Mouse (Mus musculus) embryonic facial prominence, embryonic 10.5 days (tissue): Measurements from ENCODE around the gene Slc39a1. TPM values are rescaled to one million over a fixed set of nuclear protein-coding genes. Genes with fewer than 3 reads are reported as not detected.
"Not testable (repeated sequence)": the region's sequence is repeated elsewhere in the genome, so short reads cannot be mapped to it uniquely, and the experiment has no call there.

Source experiments
- DNase-seq: peaks from one replicate; pipeline ENCODE4 v3.0.0-alpha.2; 2017; ENCODE audit warnings: low spot score
- H3K27ac ChIP-seq: fragments of 300-500 bp; sonication (generic); replicated peaks from 2 replicates; pipeline ENCODE4 v1.5.1; 2016; ENCODE audit warnings: mild to moderate bottlenecking
- H3K27me3 ChIP-seq: fragments of 300-500 bp; sonication (generic); replicated peaks from 2 replicates; pipeline ENCODE4 v1.6.1; 2016; ENCODE audit warnings: low read depth, mild to moderate bottlenecking; ENCODE audit not compliant: poor library complexity, severe bottlenecking
- H3K36me3 ChIP-seq: fragments of 300-500 bp; sonication (generic); replicated peaks from 2 replicates; pipeline ENCODE4 v1.6.1; 2016; ENCODE audit warnings: mild to moderate bottlenecking, moderate library complexity
- H3K4me1 ChIP-seq: fragments of 300-500 bp; sonication (generic); 2 replicates; pipeline ENCODE4 v1.6.1; 2016
- H3K4me3 ChIP-seq: fragments of 300-500 bp; sonication (generic); 2 replicates; pipeline ENCODE4 v1.5.1; 2016; ENCODE audit warnings: mild to moderate bottlenecking, moderate library complexity
- H3K9me3 ChIP-seq: fragments of 300-500 bp; sonication (generic); 2 replicates; pipeline ENCODE4 v1.6.1; 2016; ENCODE audit warnings: mild to moderate bottlenecking
- WGBS: fragments of 180-500 bp; shearing (Covaris S2); methylation state at CpG from one replicate; pipeline ENCODE4 v1.1.7; 2016; 5-methylcytosine and 5-hydroxymethylcytosine counted together
- polyA plus RNA-seq: library from polyadenylated mRNA; unstranded; fragments of >200 nt; fragmentation: Nextera tagmentation; extraction: Ambion mirVana; gene quantifications from 2 replicates; pipeline ENCODE4 v1.2.1, GENCODE M21; 2016

Slc39a1 gene
- polyA plus RNA-seq, 1 experiment from 2014 or later, result 64.2 TPM

GRCm38 (mm10) chr3:90247630-90247959 is 377 bp upstream of the Slc39a1 start:
- Histone ChIP-seq H3K4me1 (peaks cover 36% of the 10 kb centered on the region), H3K27ac (peak overlapping the region; percentile 93), H3K4me3 (peak overlapping the region; percentile 80), H3K9me3 (no peaks in the 10 kb centered on the region), H3K36me3 (peaks cover 27% of the 10 kb centered on the region), H3K27me3 (no peaks in the 10 kb centered on the region)
- WGBS, result 2% methylated on average over 3 of the region's 3 CpGs
- no peak for DNase-seq

- DNase-seq, result peak; percentile 43
- Histone ChIP-seq H3K4me1 (peaks cover 27% of the 10 kb centered on the region), H3K36me3 (peaks cover 27% of the 10 kb centered on the region), H3K4me3 (peak overlapping the region; percentile 80), H3K27ac (peak overlapping the region; percentile 93), H3K27me3 (no peaks in the 10 kb centered on the region), H3K9me3 (no peaks in the 10 kb centered on the region)
- WGBS, result 7% methylated on average over 10 of the region's 10 CpGs
Observed at GRCm38 (mm10) chr3:90248746-90249100, 751 bp downstream of the Slc39a1 start.

- Histone ChIP-seq H3K27me3 (no peaks in the 10 kb centered on the region), H3K4me1 (peaks cover 38% of the 10 kb centered on the region), H3K27ac (no peak overlapping the region), H3K36me3 (peaks cover 27% of the 10 kb centered on the region), H3K4me3 (no peak overlapping the region), H3K9me3 (no peaks in the 10 kb centered on the region)
- WGBS, result 89% methylated on average over 6 of the region's 6 CpGs
- DNase-seq, result no peak
Observed at GRCm38 (mm10) chr3:90250791-90251190, 2.8 kb downstream of the Slc39a1 start.

DNA sequence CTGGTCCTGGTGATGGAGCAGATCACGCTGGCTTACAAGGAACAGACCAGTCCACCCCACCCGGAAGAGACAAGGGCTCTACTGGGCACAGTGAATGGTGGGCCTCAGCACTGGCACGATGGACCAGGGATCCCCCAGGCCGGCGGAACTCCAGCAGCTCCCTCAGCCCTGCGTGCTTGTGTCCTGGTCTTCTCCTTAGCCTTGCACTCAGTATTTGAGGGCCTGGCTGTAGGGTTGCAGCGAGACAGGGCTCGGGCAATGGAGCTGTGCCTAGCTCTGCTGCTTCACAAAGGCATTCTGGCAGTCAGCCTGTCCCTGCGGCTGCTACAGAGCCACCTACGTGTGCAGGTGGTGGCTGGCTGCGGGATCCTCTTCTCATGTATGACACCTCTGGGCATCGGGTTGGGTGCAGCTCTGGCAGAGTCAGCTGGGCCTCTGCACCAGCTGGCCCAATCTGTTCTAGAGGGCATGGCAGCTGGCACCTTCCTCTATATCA is 3.8 kb downstream of the Slc39a1 start:
- 94% methylated on average over 11 of the region's 12 CpGs for WGBS
- DNase-seq, H3K27me3 ChIP-seq: not testable (repeated sequence)

DNA sequence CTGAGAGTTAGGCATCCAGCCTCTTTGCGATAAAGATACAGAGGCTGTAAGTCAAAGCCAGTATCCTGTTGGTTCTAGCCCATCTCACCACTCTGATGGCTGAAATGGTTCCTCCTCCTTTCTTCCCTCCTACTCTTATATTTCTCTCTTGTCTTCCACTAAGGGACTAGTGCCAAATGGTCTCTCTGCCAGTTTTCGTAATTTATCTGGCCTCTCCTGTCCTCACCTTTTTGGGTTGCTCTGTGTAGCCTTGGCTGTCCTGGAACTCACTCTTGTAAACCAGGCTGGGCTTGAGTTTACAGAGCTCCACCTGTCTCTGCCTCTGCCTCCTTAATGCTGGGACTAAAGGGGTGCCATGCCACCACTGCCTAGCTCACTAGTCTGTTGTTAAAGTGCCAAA is 4.7 kb downstream of the Slc39a1 start:
- H3K4me3 ChIP-seq, H3K27me3 ChIP-seq, H3K27ac ChIP-seq, DNase-seq, H3K9me3 ChIP-seq: not testable (repeated sequence)
- H3K36me3 ChIP-seq, result peaks cover 43% of the 10 kb centered on the region
- peaks cover 41% of the 10 kb centered on the region for H3K4me1 ChIP-seq
- 92% methylated on average over 2 of the region's 2 CpGs for WGBS

More for the DNA sequence above, 3.8 kb downstream of the Slc39a1 start:
- H3K27ac ChIP-seq, H3K4me3 ChIP-seq, H3K9me3 ChIP-seq: not testable (repeated sequence)
- Histone ChIP-seq H3K36me3 (peaks cover 35% of the 10 kb centered on the region), H3K4me1 (peaks cover 44% of the 10 kb centered on the region)

- Histone ChIP-seq H3K36me3 (peaks cover 49% of the 10 kb centered on the region), H3K4me3 (peak overlapping the region; percentile 95), H3K4me1 (peaks cover 36% of the 10 kb centered on the region)
- not testable (repeated sequence) for H3K27ac ChIP-seq, H3K27me3 ChIP-seq, H3K9me3 ChIP-seq, DNase-seq
- WGBS, result 82% methylated on average over 1 of the region's 1 CpGs
Observed at GRCm38 (mm10) chr3:90253174-90253573, 5.2 kb downstream of the Slc39a1 start.

DNA sequence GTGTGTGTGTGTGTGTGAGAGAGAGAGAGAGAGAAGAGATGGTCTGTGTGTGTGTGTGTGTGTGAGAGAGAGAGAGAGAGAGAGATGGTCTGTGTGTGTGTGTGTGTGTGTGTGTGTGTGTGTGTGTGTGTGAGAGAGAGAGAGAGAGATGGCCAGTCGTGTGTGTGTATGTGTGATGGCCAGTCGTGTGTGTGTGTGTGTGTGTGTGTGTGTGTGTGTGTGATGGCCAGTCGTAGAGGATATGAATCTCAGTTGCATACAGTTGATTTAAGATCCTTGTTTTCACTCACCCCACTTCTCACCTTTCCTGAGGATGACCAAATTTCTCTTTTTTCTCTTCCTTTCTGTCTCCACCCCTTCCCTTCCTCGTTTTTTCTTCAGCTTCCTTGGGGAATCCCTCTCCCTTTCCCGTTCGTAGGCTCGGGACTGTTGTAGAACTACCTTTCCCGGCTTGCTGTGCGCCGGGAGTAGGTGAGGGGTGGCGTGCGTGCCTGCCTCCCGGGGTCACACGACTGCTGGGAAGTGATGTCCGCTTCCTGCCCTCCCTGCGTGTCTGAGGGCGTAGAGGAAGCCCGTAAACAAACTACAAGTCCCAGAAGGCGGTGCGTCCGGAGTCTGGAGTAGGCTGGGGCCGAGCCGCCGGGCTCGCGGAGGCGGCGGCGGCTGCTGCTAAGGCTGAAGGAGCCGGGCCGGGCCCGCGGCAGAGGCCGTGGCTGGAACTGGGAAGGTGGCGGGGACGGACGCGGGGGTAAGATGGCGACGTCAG is 5.9 kb downstream of the Slc39a1 start, which contains the start of gene Crtc2:
Crtc2 (plus strand) TSS at position 511 of the 766 bp plus-strand sequence.
- WGBS, result 3% methylated on average over 40 of the region's 40 CpGs
- Histone ChIP-seq H3K9me3 (no peaks in the 10 kb centered on the region), H3K27me3 (no peaks in the 10 kb centered on the region), H3K27ac (peak within 1 kb of the TSS; percentile 90), H3K4me3 (peak within 1 kb of the TSS; percentile 95), H3K4me1 (peaks cover 31% of the 10 kb centered on the region), H3K36me3 (peaks cover 55% of the 10 kb centered on the region)
- peak; percentile 97 for DNase-seq

- H3K36me3 ChIP-seq, result peaks cover 59% of the 10 kb centered on the region
- no peak for DNase-seq
- under 1% methylated on average over 41 of the region's 41 CpGs for WGBS
Observed at GRCm38 (mm10) chr3:90254419-90255193, 6.6 kb downstream of the Slc39a1 start.

DNA sequence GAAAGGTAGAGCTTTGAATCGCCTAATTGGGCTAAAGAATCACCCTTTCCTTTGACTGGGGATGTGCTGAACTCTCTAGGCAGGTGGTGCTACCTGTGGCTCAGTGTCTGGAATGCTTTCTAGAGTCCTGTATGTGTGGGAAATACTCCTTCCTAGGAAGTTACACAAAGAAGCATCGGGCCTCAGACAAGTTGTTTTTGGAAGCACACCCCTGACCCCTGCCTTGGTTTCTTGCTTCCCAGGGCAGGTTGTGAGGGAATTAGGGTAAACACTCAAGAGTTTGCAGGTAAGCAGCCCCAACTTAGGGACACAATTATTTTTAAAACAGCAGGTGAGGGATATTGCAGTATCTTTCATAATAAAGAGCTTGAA is 7.2 kb downstream of the Slc39a1 start:
- Histone ChIP-seq H3K27me3 (no peaks in the 10 kb centered on the region), H3K4me3 (peak overlapping the region; percentile 95), H3K9me3 (no peaks in the 10 kb centered on the region), H3K27ac (peak overlapping the region; percentile 90), H3K4me1 (peaks cover 23% of the 10 kb centered on the region), H3K36me3 (peaks cover 59% of the 10 kb centered on the region)
- WGBS, result 24% methylated on average over 2 of the region's 2 CpGs
- no peak for DNase-seq

More at GRCm38 (mm10) chr3:90254419-90255193, 6.6 kb downstream of the Slc39a1 start:
- Histone ChIP-seq H3K4me3 (peak overlapping the region; percentile 95), H3K9me3 (no peaks in the 10 kb centered on the region), H3K27me3 (no peaks in the 10 kb centered on the region), H3K27ac (peak overlapping the region; percentile 90), H3K4me1 (peaks cover 23% of the 10 kb centered on the region)

DNA sequence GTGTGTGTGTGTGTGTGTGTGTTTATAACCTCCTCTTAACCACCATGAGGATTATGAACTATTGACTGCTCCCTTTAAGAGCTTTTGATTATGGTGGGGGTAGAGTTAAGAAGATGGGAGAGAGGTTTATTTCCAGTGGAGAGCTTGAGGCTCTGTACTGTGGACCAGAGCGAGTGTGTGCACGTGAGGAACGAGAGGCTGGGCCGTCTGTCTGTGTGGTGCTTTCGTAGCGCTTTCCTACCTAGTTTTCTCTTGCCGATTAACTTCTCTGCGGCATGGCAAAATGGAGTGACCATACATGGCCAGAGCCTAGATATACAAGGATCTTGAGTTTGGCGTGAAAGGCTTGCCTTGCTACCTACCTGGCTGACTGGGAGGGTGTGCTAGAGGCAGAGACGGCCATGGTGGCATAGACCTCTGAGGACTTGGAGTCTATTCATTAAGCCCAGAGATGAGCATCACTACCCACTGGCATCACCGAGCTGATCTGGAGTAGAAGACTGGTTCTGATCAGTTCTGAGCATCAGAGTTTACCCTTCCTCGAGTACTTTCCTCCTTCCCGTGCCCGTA is 7.9 kb downstream of the Slc39a1 start:
- peaks cover 23% of the 10 kb centered on the region for H3K4me1 ChIP-seq
- H3K36me3 ChIP-seq, result peaks cover 59% of the 10 kb centered on the region
- DNase-seq, result no peak
- H3K27ac ChIP-seq, result no peak overlapping the region
- H3K9me3 ChIP-seq, result no peaks in the 10 kb centered on the region
- peak overlapping the region; percentile 95; the same call in 1 of the 2 replicates for H3K4me3 ChIP-seq
- 94% methylated on average over 14 of the region's 14 CpGs for whole genome bisulfite sequencing
- no peaks in the 10 kb centered on the region for H3K27me3 ChIP-seq

GRCm38 (mm10) chr3:90256731-90257530 is 9.0 kb downstream of the Slc39a1 start:
- Histone ChIP-seq H3K9me3 (no peaks in the 10 kb centered on the region), H3K36me3 (peaks cover 59% of the 10 kb centered on the region), H3K27ac (no peak overlapping the region), H3K4me1 (peaks cover 23% of the 10 kb centered on the region), H3K27me3 (no peaks in the 10 kb centered on the region), H3K4me3 (no peak overlapping the region)
- WGBS, result 93% methylated on average over 19 of the region's 19 CpGs
- no peak for DNase-seq

GRCm38 (mm10) chr3:90258521-90258920 is 10.5 kb downstream of the Slc39a1 start:
- peaks cover 22% of the 10 kb centered on the region for H3K4me1 ChIP-seq
- DNase-seq, result no peak
- H3K4me3 ChIP-seq, result no peak overlapping the region
- H3K27me3 ChIP-seq, result no peaks in the 10 kb centered on the region
- no peak overlapping the region for H3K27ac ChIP-seq
- H3K36me3 ChIP-seq, result peaks cover 75% of the 10 kb centered on the region
- no peaks in the 10 kb centered on the region for H3K9me3 ChIP-seq
- 87% methylated on average over 4 of the region's 4 CpGs for WGBS
